In genomic region chr1:39536701-39537100, GRCm38 (mm10) we compare ENCODE assay signal across 7 mouse cellular contexts. TPM values are rescaled to one million over a fixed set of nuclear protein-coding genes. Genes with fewer than 3 reads are reported as not detected.
DNase-seq lines count a peak whose midpoint lies in the region; ATAC-seq and TF ChIP-seq lines count a peak whose summit lies in the region.

No protein-coding gene starts in this region.

- TF ChIP-seq POLR2A in lung, adult 2 months (IDR thresholded peaks at IDR 0.05; ENCODE audit: borderline replicate concordance, extremely low read depth, low read depth, low read length) = no peak

- H3K27ac ChIP-seq in embryonic facial prominence, embryonic 15.5 days (replicated peaks) = no peak overlapping the region
- H3K27ac ChIP-seq in neural tube, embryonic 15.5 days (replicated peaks) = no peak overlapping the region

- H3K4me3 ChIP-seq in lung, adult 2 months (replicated peaks; ENCODE audit: extremely low read depth, low read depth, low read length) = peak overlapping the region; percentile 21
- H3K4me3 ChIP-seq in embryonic facial prominence, embryonic 15.5 days (replicated peaks) = peak overlapping the region; percentile 90
- H3K4me3 ChIP-seq in neural tube, embryonic 15.5 days (replicated peaks) = peak overlapping the region; percentile 98

- H3K9me3 ChIP-seq in embryonic facial prominence, embryonic 15.5 days (replicated peaks) = no peaks in the 10 kb centered on the region
- H3K9me3 ChIP-seq in neural tube, embryonic 15.5 days (replicated peaks) = no peaks in the 10 kb centered on the region

- no peak for DNase-seq in lung, adult 2 months
- DNase-seq in lung, postnatal 36 days = no peak
- DNase-seq in kidney, postnatal 36 days = peak; percentile 6 to 24
- DNase-seq in Muller cell, postnatal 12 days (ENCODE audit: inconsistent ontology term) = no peak
- no peak for DNase-seq in left cerebral cortex, adult 18-20 months (ENCODE audit: low spot score in 2 of 2)

- 32% methylated on average over 7 of the region's 7 CpGs for WGBS in lung, adult 2 months
- 37% methylated on average over 7 of the region's 7 CpGs for WGBS in embryonic facial prominence, embryonic 15.5 days
- WGBS in neural tube, embryonic 15.5 days = 38% methylated on average over 7 of the region's 7 CpGs

- peaks cover 31% of the 10 kb centered on the region for H3K36me3 ChIP-seq in embryonic facial prominence, embryonic 15.5 days
- H3K36me3 ChIP-seq in neural tube, embryonic 15.5 days = peaks cover 33% of the 10 kb centered on the region

- H3K4me1 ChIP-seq in lung, adult 2 months (ENCODE audit: control insufficient read depth, insufficient read depth, low read length) = peaks cover 7% of the 10 kb centered on the region
- peaks cover 19% of the 10 kb centered on the region for H3K4me1 ChIP-seq in embryonic facial prominence, embryonic 15.5 days
- H3K4me1 ChIP-seq in neural tube, embryonic 15.5 days = peaks cover 28% of the 10 kb centered on the region

- no peak for ATAC-seq in embryonic facial prominence, embryonic 15.5 days (ENCODE audit: insufficient number of reproducible peaks, low FRiP score, low TSS enrichment, low read depth)
- ATAC-seq in neural tube, embryonic 15.5 days (ENCODE audit: low FRiP score) = no peak

- TF ChIP-seq CTCF in lung, adult 2 months (IDR thresholded peaks at IDR 0.05; ENCODE audit: insufficient read depth, low read length) = no peak

- H3K4me2 ChIP-seq in embryonic facial prominence, embryonic 15.5 days (replicated peaks) = peak overlapping the region; percentile 81
- H3K4me2 ChIP-seq in neural tube, embryonic 15.5 days = peak overlapping the region; percentile 82

- H3K9ac ChIP-seq in embryonic facial prominence, embryonic 15.5 days = peak overlapping the region; percentile 82; the same call in 1 of the 2 replicates
- H3K9ac ChIP-seq in neural tube, embryonic 15.5 days (replicated peaks) = peak overlapping the region; percentile 98

- no peaks in the 10 kb centered on the region for H3K27me3 ChIP-seq in embryonic facial prominence, embryonic 15.5 days
- no peaks in the 10 kb centered on the region for H3K27me3 ChIP-seq in neural tube, embryonic 15.5 days (replicated peaks)

RNA-seq across cellular contexts. Expression of gene Cnot11, which starts 1.9 kb away (rescaled TPM):
- polyA plus RNA-seq in lung, adult 2 months (2012; rRNA removed) = 17.8 and 20.4 TPM in 2 replicates
- 19.4 and 21.2 TPM in 2 replicates for polyA plus RNA-seq in embryonic facial prominence, embryonic 15.5 days (2015; fragmentation: Nextera tagmentation; extraction: Ambion mirVana)
- 15.2 and 16.7 TPM in 2 replicates for polyA plus RNA-seq in neural tube, embryonic 15.5 days (2015; fragmentation: Nextera tagmentation; extraction: Ambion mirVana)
- total RNA-seq in left cerebral cortex, adult 18-20 months (2021) = 10 to 100 TPM; 23.8 to 25.5 TPM

RNA-seq across cellular contexts. Expression of gene Rnf149, which starts 40.5 kb away (rescaled TPM):
- 17.3 and 18.2 TPM in 2 replicates for polyA plus RNA-seq in lung, adult 2 months (2012; rRNA removed)
- polyA plus RNA-seq in embryonic facial prominence, embryonic 15.5 days (2015; fragmentation: Nextera tagmentation; extraction: Ambion mirVana) = 36.0 and 36.7 TPM in 2 replicates
- 26.1 and 26.5 TPM in 2 replicates for polyA plus RNA-seq in neural tube, embryonic 15.5 days (2015; fragmentation: Nextera tagmentation; extraction: Ambion mirVana)
- 10 to 100 TPM; 31.2 to 34.2 TPM for total RNA-seq in left cerebral cortex, adult 18-20 months (2021)

RNA-seq across cellular contexts. Expression of gene Tbc1d8, which starts 58.1 kb away (rescaled TPM):
- 27.2 and 30.9 TPM in 2 replicates for polyA plus RNA-seq in lung, adult 2 months (2012; rRNA removed)
- 12.7 and 14.1 TPM in 2 replicates for polyA plus RNA-seq in embryonic facial prominence, embryonic 15.5 days (2015; fragmentation: Nextera tagmentation; extraction: Ambion mirVana)
- polyA plus RNA-seq in neural tube, embryonic 15.5 days (2015; fragmentation: Nextera tagmentation; extraction: Ambion mirVana) = 12.2 and 12.7 TPM in 2 replicates
- total RNA-seq in left cerebral cortex, adult 18-20 months (2021) = 10 to 100 TPM; 19.3 to 20.5 TPM

Comparison
In these comparisons a context has a peak if more than half of its experiments do, and no peak if none do; other contexts are left out.
1. DNase-seq: peak in kidney, postnatal 36 days (2 of 2); none in lung, adult 2 months (single experiment), lung, postnatal 36 days (single experiment), Muller cell, postnatal 12 days (single experiment) and left cerebral cortex, adult 18-20 months (0 of 2).
2. H3K4me3 ChIP-seq: peak in every context shown above with its lines; median percentile 98 in neural tube, embryonic 15.5 days; 90 in embryonic facial prominence, embryonic 15.5 days; 21 in lung, adult 2 months.